Mouse (Mus musculus): ENCODE data around the gene Gm48552.
A peak's percentile ranks its signal among the peaks of the same experiment; 100 is the strongest.

DNA sequence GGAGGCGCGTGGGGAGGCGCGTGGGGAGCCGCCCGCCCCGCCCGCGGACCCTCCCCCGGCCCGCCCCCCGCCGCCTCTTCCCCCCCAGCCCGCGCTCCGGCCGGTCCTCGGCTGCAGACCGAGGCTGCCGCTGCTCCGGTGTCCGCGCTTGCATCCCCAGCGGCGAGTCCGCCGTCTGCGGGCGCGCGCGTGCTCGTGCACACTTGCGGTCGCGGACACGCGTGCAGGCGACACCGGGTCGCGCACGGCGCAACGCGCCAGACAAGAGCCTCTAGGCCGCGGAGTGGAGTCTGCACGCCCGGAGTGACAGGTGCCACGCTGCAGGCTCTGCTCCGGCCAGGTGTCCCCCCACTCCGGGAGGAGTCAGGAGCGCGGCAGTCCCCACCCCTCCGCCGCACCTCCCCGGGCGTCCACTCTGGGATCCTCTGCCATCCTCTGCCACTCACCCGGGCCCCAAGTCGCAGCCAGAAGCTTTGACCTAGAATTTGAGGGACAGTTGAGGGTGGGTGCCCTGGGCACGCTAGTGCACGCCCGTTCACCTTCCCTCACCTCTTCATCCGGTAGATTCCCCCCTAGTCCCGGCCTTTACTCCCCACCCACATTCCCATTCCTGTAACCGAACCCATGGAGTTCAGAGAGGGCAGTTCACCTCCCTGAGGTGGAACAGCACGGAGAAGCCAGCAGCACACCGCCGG lies 42.2 kb downstream of the Gm48552 start:
- TF ChIP-seq CTCF (IDR thresholded peaks at IDR 0.05; ENCODE audit: extremely low read depth, insufficient read depth, low read length), result no peak
- TF ChIP-seq POLR2A (IDR thresholded peaks at IDR 0.05; ENCODE audit: extremely low read depth, insufficient read depth, low read length), result peak; percentile 52; the same call in 1 of the 2 replicates

Data from cortical plate, adult 2 months (tissue).